In the genomic region with DNA sequence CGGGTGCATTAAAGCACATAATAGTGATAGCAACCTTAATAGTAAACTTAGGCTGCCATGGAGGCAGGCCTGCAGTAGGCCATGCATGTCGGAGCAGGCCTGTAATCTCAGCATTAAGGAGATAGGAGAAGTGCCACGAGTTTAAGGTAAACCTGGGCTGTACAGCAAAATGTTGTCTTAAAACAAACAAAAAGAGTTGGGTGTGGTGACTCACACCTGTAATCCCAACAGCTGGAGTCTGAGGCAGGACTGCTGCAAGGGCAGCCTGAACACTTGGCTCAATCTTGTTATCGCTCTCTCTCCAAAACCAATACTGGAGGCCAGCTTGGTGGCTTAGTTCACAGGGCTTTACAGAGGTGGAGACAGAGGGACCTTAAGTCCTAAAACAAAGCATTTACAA, we compare ENCODE assay signal across 1 mouse cellular context.
TF ChIP-seq lines count a peak whose summit lies in the region.

No protein-coding gene starts in this region.

TF ChIP-seq in ES-E14, 5 proteins besides CTCF, POLR2A, EP300 and RAD21:
- no peak for TF ChIP-seq ZNF384 (IDR thresholded peaks at IDR 0.05; ENCODE audit: low read depth, low read length)
- TF ChIP-seq HCFC1 (IDR thresholded peaks at IDR 0.05; ENCODE audit: borderline replicate concordance, insufficient read depth, low read length), result no peak
- no peak for TF ChIP-seq CHD2 (IDR thresholded peaks at IDR 0.05; ENCODE audit: low read depth, low read length)
- TF ChIP-seq ZC3H11A (IDR thresholded peaks at IDR 0.05; ENCODE audit: borderline replicate concordance, low read depth, low read length), result no peak
- TF ChIP-seq MAFK (IDR thresholded peaks at IDR 0.05; ENCODE audit: insufficient read depth, low read depth, low read length), result no peak
